Mouse (Mus musculus) ES-Bruce4 (cell line): ENCODE data around the gene Adig. TPM values are rescaled to one million over a fixed set of nuclear protein-coding genes. Genes with fewer than 3 reads are reported as not detected.

Experiments used
- H3K27ac ChIP-seq: 2 replicates; pipeline ENCODE4 v1.5.1; 2012; ENCODE audit warnings: low read length, inconsistent platforms; ENCODE audit not compliant: insufficient read depth
- H3K27me3 ChIP-seq: 2 replicates; pipeline ENCODE4 v1.6.1; 2012; ENCODE audit warnings: mild to moderate bottlenecking, low read length, inconsistent platforms; ENCODE audit not compliant: control insufficient read depth, poor library complexity, insufficient read depth, severe bottlenecking
- H3K36me3 ChIP-seq: 2 replicates; pipeline ENCODE4 v1.6.1; 2012; ENCODE audit warnings: inconsistent platforms, mild to moderate bottlenecking, low read length, moderate library complexity; ENCODE audit not compliant: control insufficient read depth, poor library complexity, insufficient read depth, severe bottlenecking
- H3K4me1 ChIP-seq: one replicate; pipeline ENCODE4 v1.8.1; 2011; ENCODE audit warnings: low read length; ENCODE audit not compliant: control insufficient read depth, insufficient read depth
- H3K4me3 ChIP-seq: 2 replicates; pipeline ENCODE4 v1.5.1; 2011; ENCODE audit warnings: low read depth, mild to moderate bottlenecking, low read length
- H3K9ac ChIP-seq: 2 replicates; pipeline ENCODE4 v1.6.1; 2012; ENCODE audit warnings: low read depth, mild to moderate bottlenecking, inconsistent platforms; ENCODE audit not compliant: poor library complexity, severe bottlenecking
- H3K9me3 ChIP-seq: replicated peaks from 2 replicates; pipeline ENCODE4 v1.6.1; 2012; ENCODE audit warnings: mild to moderate bottlenecking, low read length, inconsistent platforms; ENCODE audit not compliant: control insufficient read depth, poor library complexity, insufficient read depth, severe bottlenecking
- CTCF ChIP-seq: IDR thresholded peaks from one replicate; pipeline ENCODE4 v1.8.1; 2011; ENCODE audit warnings: low read depth, low read length
- EP300 ChIP-seq: IDR thresholded peaks from 2 replicates; pipeline ENCODE4 v1.6.1; 2011; ENCODE audit warnings: low read depth, low read length; ENCODE audit not compliant: insufficient read depth
- POLR2A ChIP-seq: IDR thresholded peaks from one replicate; pipeline ENCODE4 v1.8.1; 2011; ENCODE audit warnings: low read length; ENCODE audit not compliant: insufficient read depth
- polyA plus RNA-seq: library from polyadenylated mRNA; stranded (reverse); fragments of >200 nt; gene quantifications from 2 replicates; pipeline ENCODE4 v1.2.4, GENCODE M21; 2011; ENCODE audit warnings: low read depth; ENCODE audit not compliant: missing spikeins, insufficient read depth, insufficient read length

Gene Adig
- polyA plus RNA-seq, 1 experiment, result not detected

GRCm38 (mm10) chr2:158498457-158498856 lies 4.0 kb upstream of the Adig start:
- H3K4me3 ChIP-seq, result no peak overlapping the region
- TF ChIP-seq EP300, result no peak
- TF ChIP-seq CTCF, result no peak
- no peak for TF ChIP-seq POLR2A
- H3K27ac ChIP-seq, result no peak overlapping the region
- no peaks in the 10 kb centered on the region for H3K9me3 ChIP-seq
- H3K36me3 ChIP-seq, result peaks cover 11% of the 10 kb centered on the region
- H3K9ac ChIP-seq, result no peak overlapping the region
- no peaks in the 10 kb centered on the region for H3K4me1 ChIP-seq
- H3K27me3 ChIP-seq, result no peaks in the 10 kb centered on the region

- H3K9me3 ChIP-seq, result no peaks in the 10 kb centered on the region
- H3K4me3 ChIP-seq, result no peak overlapping the region
- no peak overlapping the region for H3K27ac ChIP-seq
- no peaks in the 10 kb centered on the region for H3K27me3 ChIP-seq
- no peaks in the 10 kb centered on the region for H3K36me3 ChIP-seq
- TF ChIP-seq CTCF, result no peak
- TF ChIP-seq POLR2A, result no peak
- no peak for TF ChIP-seq EP300
- H3K9ac ChIP-seq, result no peak overlapping the region
- no peaks in the 10 kb centered on the region for H3K4me1 ChIP-seq
Observed at GRCm38 (mm10) chr2:158503226-158503625, 814 bp downstream of the Adig start.

GRCm38 (mm10) chr2:158503671-158504070 lies 1.3 kb downstream of the Adig start:
- no peak overlapping the region for H3K4me3 ChIP-seq
- no peaks in the 10 kb centered on the region for H3K36me3 ChIP-seq
- no peak overlapping the region for H3K27ac ChIP-seq
- no peak for TF ChIP-seq EP300
- H3K9me3 ChIP-seq, result no peaks in the 10 kb centered on the region
- no peaks in the 10 kb centered on the region for H3K4me1 ChIP-seq
- H3K27me3 ChIP-seq, result no peaks in the 10 kb centered on the region
- H3K9ac ChIP-seq, result no peak overlapping the region

GRCm38 (mm10) chr2:158506475-158506874 lies 4.1 kb downstream of the Adig start:
- H3K27me3 ChIP-seq, result no peaks in the 10 kb centered on the region
- H3K4me1 ChIP-seq, result no peaks in the 10 kb centered on the region
- TF ChIP-seq EP300, result no peak
- H3K4me3 ChIP-seq, result no peak overlapping the region
- H3K9ac ChIP-seq, result no peak overlapping the region
- H3K27ac ChIP-seq, result no peak overlapping the region
- no peaks in the 10 kb centered on the region for H3K9me3 ChIP-seq
- no peaks in the 10 kb centered on the region for H3K36me3 ChIP-seq

- H3K4me3 ChIP-seq, result no peak overlapping the region
- H3K27me3 ChIP-seq, result no peaks in the 10 kb centered on the region
- H3K9ac ChIP-seq, result no peak overlapping the region
- TF ChIP-seq EP300, result no peak
- no peak for TF ChIP-seq POLR2A
- no peak for TF ChIP-seq CTCF
- no peaks in the 10 kb centered on the region for H3K9me3 ChIP-seq
- H3K4me1 ChIP-seq, result no peaks in the 10 kb centered on the region
- no peak overlapping the region for H3K27ac ChIP-seq
- no peaks in the 10 kb centered on the region for H3K36me3 ChIP-seq
Observed at GRCm38 (mm10) chr2:158507046-158507445, 4.6 kb downstream of the Adig start.

- Histone ChIP-seq H3K4me3 (no peak overlapping the region), H3K9ac (no peak overlapping the region), H3K27ac (no peak overlapping the region), H3K36me3 (no peaks in the 10 kb centered on the region), H3K9me3 (no peaks in the 10 kb centered on the region), H3K27me3 (no peaks in the 10 kb centered on the region), H3K4me1 (no peaks in the 10 kb centered on the region)
- TF ChIP-seq CTCF (no peak), EP300 (no peak), POLR2A (no peak)
Observed at GRCm38 (mm10) chr2:158510665-158511064, 8.3 kb downstream of the Adig start.

- TF ChIP-seq EP300, result no peak
- TF ChIP-seq POLR2A, result no peak
- no peak for TF ChIP-seq CTCF
- Histone ChIP-seq H3K27ac (no peak within 1 kb of the TSS), H3K27me3 (no peaks in the 10 kb centered on the region), H3K9me3 (no peaks in the 10 kb centered on the region), H3K4me3 (no peak within 1 kb of the TSS), H3K9ac (no peak within 1 kb of the TSS), H3K36me3 (no peaks in the 10 kb centered on the region), H3K4me1 (no peaks in the 10 kb centered on the region)
Observed at GRCm38 (mm10) chr2:158512528-158512927, 10.1 kb downstream of the Adig start, which contains the start of gene Arhgap40. TSS of gene Arhgap40 (plus strand) at chr2:158512796.
